Mouse (Mus musculus) midbrain, embryonic 11.5 days (tissue): ENCODE data around the gene Sufu. TPM values are rescaled to one million over a fixed set of nuclear protein-coding genes. Genes with fewer than 3 reads are reported as not detected.

Experiments used
- ATAC-seq: fragments of 200-750 bp; cut with Nextera tagmentation; 2 replicates; pipeline ENCODE4 v1.8.0; 2017; ENCODE audit warnings: moderate TSS enrichment, moderate library complexity; ENCODE audit not compliant: low FRiP score
- DNase-seq: peaks from one replicate; pipeline ENCODE4 v3.0.0; 2015; ENCODE audit warnings: low spot score; ENCODE audit errors: missing footprints
- H3K27ac ChIP-seq: fragments of 300-500 bp; sonication (generic); 2 replicates; pipeline ENCODE4 v1.5.1; 2014; ENCODE audit warnings: low read depth, low read length
- H3K27me3 ChIP-seq: fragments of 300-500 bp; sonication (generic); 2 replicates; pipeline ENCODE4 v1.6.1; 2014; ENCODE audit warnings: mild to moderate bottlenecking, low read length, moderate library complexity, mixed read lengths; ENCODE audit not compliant: control insufficient read depth, insufficient read depth
- H3K36me3 ChIP-seq: fragments of 300-500 bp; sonication (generic); 2 replicates; pipeline ENCODE4 v1.6.1; 2014; ENCODE audit warnings: mild to moderate bottlenecking, low read length, moderate library complexity, mixed read lengths; ENCODE audit not compliant: control insufficient read depth, insufficient read depth
- H3K4me1 ChIP-seq: fragments of 300-500 bp; sonication (generic); 2 replicates; pipeline ENCODE4 v1.6.1; 2014; ENCODE audit warnings: low read length; ENCODE audit not compliant: control insufficient read depth, insufficient read depth
- H3K4me2 ChIP-seq: fragments of 300-500 bp; sonication (generic); 2 replicates; pipeline ENCODE4 v1.6.1; 2014; ENCODE audit warnings: mild to moderate bottlenecking, moderate library complexity
- H3K4me3 ChIP-seq: fragments of 300-500 bp; sonication (generic); 2 replicates; pipeline ENCODE4 v1.5.1; 2014; ENCODE audit warnings: low read depth, low read length
- H3K9ac ChIP-seq: fragments of 300-500 bp; sonication (generic); 2 replicates; pipeline ENCODE4 v1.6.1; 2014; ENCODE audit warnings: low read length
- H3K9me3 ChIP-seq: fragments of 300-500 bp; sonication (generic); 2 replicates; pipeline ENCODE4 v1.6.1; 2016; ENCODE audit warnings: low read length; ENCODE audit not compliant: control insufficient read depth
- WGBS: fragments of 180-500 bp; shearing (Covaris S2); extraction: QIAGEN DNeasy Blood & Tissue Kit; methylation state at CpG from one replicate; pipeline ENCODE4 v1.1.7; 2014; 5-methylcytosine and 5-hydroxymethylcytosine counted together
- polyA plus RNA-seq: library from polyadenylated mRNA; unstranded; fragments of >200 nt; fragmentation: Nextera tagmentation; extraction: Ambion mirVana; gene quantifications from 2 replicates; pipeline ENCODE4 v1.2.1, GENCODE M21; 2014

The Sufu gene
- polyA plus RNA-seq, 1 experiment from 2014 or later, result 38.7 TPM

- no peak for ATAC-seq
- peak overlapping the region; percentile 44; the same call in 1 of the 2 replicates for H3K27ac ChIP-seq
Measured at GRCm38 (mm10) chr19:46434591-46434990, 37.9 kb downstream of the Sufu start.

GRCm38 (mm10) chr19:46435492-46435891 is 38.8 kb downstream of the Sufu start:
- no peaks in the 10 kb centered on the region for H3K36me3 ChIP-seq
- no peak overlapping the region for H3K4me3 ChIP-seq
- DNase-seq (peak; percentile 90), ATAC-seq (no peak)
- no peaks in the 10 kb centered on the region for H3K27me3 ChIP-seq
- H3K27ac ChIP-seq, result peak overlapping the region; percentile 44
- H3K9ac ChIP-seq, result peak overlapping the region; percentile 27; the same call in 1 of the 2 replicates
- peaks cover 17% of the 10 kb centered on the region for H3K4me1 ChIP-seq
- 6% methylated on average over 7 of the region's 7 CpGs for WGBS
- no peaks in the 10 kb centered on the region for H3K9me3 ChIP-seq
- no peak overlapping the region for H3K4me2 ChIP-seq

More at GRCm38 (mm10) chr19:46434591-46434990, 37.9 kb downstream of the Sufu start:
- H3K27me3 ChIP-seq, result no peaks in the 10 kb centered on the region
- no peak overlapping the region for H3K4me3 ChIP-seq
- H3K9me3 ChIP-seq, result no peaks in the 10 kb centered on the region
- peaks cover 17% of the 10 kb centered on the region for H3K4me1 ChIP-seq
- no peak for DNase-seq
- H3K36me3 ChIP-seq, result no peaks in the 10 kb centered on the region
- H3K9ac ChIP-seq, result no peak overlapping the region
- no peak overlapping the region for H3K4me2 ChIP-seq
- WGBS, result 54% methylated on average over 9 of the region's 9 CpGs

GRCm38 (mm10) chr19:46443509-46443908 is 46.8 kb downstream of the Sufu start:
- no peak overlapping the region for H3K4me3 ChIP-seq
- WGBS, result 2% methylated on average over 6 of the region's 6 CpGs

GRCm38 (mm10) chr19:46444209-46444608 is 47.5 kb downstream of the Sufu start:
- peak; percentile 66; the same call in 1 of the 2 replicates for ATAC-seq
- WGBS, result 5% methylated on average over 6 of the region's 6 CpGs
- peak overlapping the region; percentile 84 for H3K27ac ChIP-seq

More at GRCm38 (mm10) chr19:46443509-46443908, 46.8 kb downstream of the Sufu start:
- ATAC-seq, result 0 out of 2 replicates have a peak, but pooled peaks have one; percentile 38
- Histone ChIP-seq H3K4me1 (peaks cover 32% of the 10 kb centered on the region), H3K4me2 (no peak overlapping the region), H3K27me3 (no peaks in the 10 kb centered on the region), H3K27ac (peak overlapping the region; percentile 84), H3K36me3 (no peaks in the 10 kb centered on the region), H3K9ac (peak overlapping the region; percentile 30; the same call in 1 of the 2 replicates), H3K9me3 (no peaks in the 10 kb centered on the region)
- peak; percentile 91 for DNase-seq

GRCm38 (mm10) chr19:46445641-46446040 is 48.9 kb downstream of the Sufu start:
- H3K9me3 ChIP-seq, result no peaks in the 10 kb centered on the region
- peaks cover 32% of the 10 kb centered on the region for H3K4me1 ChIP-seq
- H3K36me3 ChIP-seq, result no peaks in the 10 kb centered on the region
- no peak overlapping the region for H3K9ac ChIP-seq
- H3K4me2 ChIP-seq, result no peak overlapping the region
- DNase-seq, result no peak
- no peaks in the 10 kb centered on the region for H3K27me3 ChIP-seq
- H3K4me3 ChIP-seq, result no peak overlapping the region
- no peak for ATAC-seq
- no peak overlapping the region for H3K27ac ChIP-seq
- 63% methylated on average over 6 of the region's 6 CpGs for WGBS

More at GRCm38 (mm10) chr19:46444209-46444608, 47.5 kb downstream of the Sufu start:
- Histone ChIP-seq H3K9me3 (no peaks in the 10 kb centered on the region), H3K9ac (no peak overlapping the region), H3K4me2 (no peak overlapping the region), H3K4me1 (peaks cover 32% of the 10 kb centered on the region), H3K36me3 (no peaks in the 10 kb centered on the region), H3K27me3 (no peaks in the 10 kb centered on the region), H3K4me3 (no peak overlapping the region)
- peak; percentile 97 for DNase-seq

GRCm38 (mm10) chr19:46446436-46447020 is 49.8 kb downstream of the Sufu start:
- Histone ChIP-seq H3K36me3 (no peaks in the 10 kb centered on the region), H3K4me1 (peaks cover 32% of the 10 kb centered on the region), H3K4me3 (no peak overlapping the region), H3K27me3 (no peaks in the 10 kb centered on the region), H3K4me2 (no peak overlapping the region), H3K9ac (no peak overlapping the region), H3K27ac (no peak overlapping the region), H3K9me3 (no peaks in the 10 kb centered on the region)
- 86% methylated on average over 5 of the region's 5 CpGs for WGBS
- no peak for ATAC-seq
- no peak for DNase-seq

- 29% methylated on average over 7 of the region's 7 CpGs for WGBS
- no peak for DNase-seq
- H3K4me1 ChIP-seq, result peaks cover 32% of the 10 kb centered on the region
Measured at GRCm38 (mm10) chr19:46447110-46447509, 50.4 kb downstream of the Sufu start.

GRCm38 (mm10) chr19:46447911-46448310 is 51.2 kb downstream of the Sufu start:
- Histone ChIP-seq H3K4me3 (no peak overlapping the region), H3K36me3 (no peaks in the 10 kb centered on the region), H3K4me2 (no peak overlapping the region), H3K9ac (no peak overlapping the region), H3K27ac (no peak overlapping the region), H3K4me1 (peaks cover 35% of the 10 kb centered on the region), H3K27me3 (no peaks in the 10 kb centered on the region), H3K9me3 (no peaks in the 10 kb centered on the region)
- DNase-seq (no peak), ATAC-seq (no peak)
- 68% methylated on average over 6 of the region's 6 CpGs for WGBS

More at GRCm38 (mm10) chr19:46447110-46447509, 50.4 kb downstream of the Sufu start:
- no peak for ATAC-seq
- Histone ChIP-seq H3K27ac (no peak overlapping the region), H3K27me3 (no peaks in the 10 kb centered on the region), H3K9me3 (no peaks in the 10 kb centered on the region), H3K4me3 (no peak overlapping the region), H3K36me3 (no peaks in the 10 kb centered on the region), H3K4me2 (no peak overlapping the region), H3K9ac (no peak overlapping the region)

GRCm38 (mm10) chr19:46449261-46450005 is 52.7 kb downstream of the Sufu start:
- 80% methylated on average over 7 of the region's 7 CpGs for WGBS
- H3K36me3 ChIP-seq, result peaks cover 3% of the 10 kb centered on the region; the same call in 1 of the 2 replicates
- peaks cover 23% of the 10 kb centered on the region for H3K4me1 ChIP-seq
- no peak overlapping the region for H3K4me3 ChIP-seq
- no peak overlapping the region for H3K9ac ChIP-seq
- no peaks in the 10 kb centered on the region for H3K9me3 ChIP-seq
- no peak overlapping the region for H3K4me2 ChIP-seq
- ATAC-seq (no peak), DNase-seq (no peak)
- H3K27ac ChIP-seq, result no peak overlapping the region
- H3K27me3 ChIP-seq, result no peaks in the 10 kb centered on the region
